Mouse (Mus musculus): ENCODE measurements around the gene Tmbim6. TPM values are rescaled to one million over a fixed set of nuclear protein-coding genes. Genes with fewer than 3 reads are reported as not detected.

Gene Tmbim6
- polyA plus RNA-seq, 2 experiments: 99.7 to 187 TPM

DNA sequence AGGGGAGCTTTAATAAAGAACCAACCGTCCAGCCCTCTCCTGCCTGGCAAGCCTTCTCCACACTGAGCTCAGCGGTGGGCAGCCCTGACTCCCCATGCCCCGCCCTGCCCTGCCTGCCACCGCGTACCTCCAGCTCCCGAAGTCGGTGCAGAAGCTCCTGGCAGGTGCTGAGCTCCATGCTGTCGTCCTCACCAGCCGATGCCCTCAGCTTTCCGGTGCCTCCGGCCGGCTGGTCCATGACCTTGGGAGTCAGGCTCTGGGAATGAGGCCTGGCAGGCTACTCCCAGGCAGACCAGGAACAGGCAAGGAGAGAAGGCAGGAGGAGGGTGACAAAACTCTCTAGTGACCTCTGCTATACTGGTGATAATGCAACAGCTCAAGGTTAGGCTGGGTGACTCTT lies 41.2 kb downstream of the Tmbim6 start:
- Histone ChIP-seq H3K36me3 (replicated peaks; ENCODE audit: control insufficient read depth, insufficient read depth, low read depth) (no peaks in the 10 kb centered on the region), H3K27ac (no peak overlapping the region), H3K9me3 (ENCODE audit: control insufficient read depth, low read length) (no peaks in the 10 kb centered on the region), H3K4me3 (ENCODE audit: insufficient read depth in 1 of 2, low read depth in 2 of 2, low read length in 2 of 2) (no peak overlapping the region), H3K4me2 (ENCODE audit: low read depth) (no peak overlapping the region), H3K4me1 (replicated peaks; ENCODE audit: control insufficient read depth in 2 of 2, insufficient read depth in 2 of 2, low read length in 1 of 2) (peaks cover 0 to 8% of the 10 kb centered on the region in 2 experiments; a peak in 1 of 4 replicates), H3K27me3 (ENCODE audit: control insufficient read depth, insufficient read depth, low read length) (no peaks in the 10 kb centered on the region), H3K9ac (replicated peaks) (no peak overlapping the region)
- ATAC-seq (ENCODE audit: insufficient read depth) (no peak), DNase-seq (ENCODE audit: low read depth in 3 of 3, low spot score in 3 of 3) (no peak)
- 75% methylated on average over 12 of the region's 12 CpGs for WGBS (ENCODE audit: insufficient replicate concordance)
- TF ChIP-seq EP300 (IDR thresholded peaks at IDR 0.05; ENCODE audit: low read depth): no peak
- TF ChIP-seq CTCF (IDR thresholded peaks at IDR 0.05; ENCODE audit: low read depth): no peak

DNA sequence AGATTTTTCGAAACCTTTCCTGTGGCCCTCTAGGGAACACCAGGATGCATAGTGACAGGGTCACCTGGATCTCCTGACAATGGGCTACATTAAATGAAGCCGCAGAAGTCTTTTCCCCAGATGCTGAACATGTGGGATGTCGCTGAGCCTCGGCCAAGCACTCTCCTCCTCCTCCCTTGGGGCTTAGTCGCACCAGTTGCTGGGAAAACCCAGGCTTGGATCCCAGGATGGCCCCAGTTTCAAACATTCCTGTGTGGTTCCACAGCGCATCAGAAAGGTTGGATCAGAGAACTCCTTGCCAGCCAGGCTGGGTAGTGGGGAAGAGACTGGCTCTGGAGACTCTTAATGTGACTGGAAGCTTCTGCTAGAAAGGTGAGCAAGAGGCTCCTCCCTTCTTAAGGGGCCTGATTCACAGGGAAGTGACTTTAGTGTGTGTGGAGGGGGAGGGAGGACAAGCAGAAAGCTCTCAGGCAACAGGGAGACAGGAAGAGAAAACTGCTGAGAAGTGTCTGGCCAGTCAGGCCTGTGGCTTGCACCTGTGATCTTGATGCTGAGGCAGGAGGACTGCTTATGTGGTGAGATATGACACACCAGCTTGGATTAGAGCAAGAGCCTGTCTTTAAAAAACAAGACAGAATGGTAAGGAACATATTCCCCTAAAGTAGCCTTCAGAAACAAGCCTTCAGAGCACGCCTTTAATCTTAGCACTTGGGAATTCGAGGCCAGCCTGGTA lies 46.5 kb downstream of the Tmbim6 start:
- ATAC-seq (ENCODE audit: insufficient read depth): no peak
- 70% methylated on average over 8 of the region's 8 CpGs for WGBS (ENCODE audit: insufficient replicate concordance)
- Histone ChIP-seq H3K27ac (no peak overlapping the region), H3K36me3 (replicated peaks; ENCODE audit: control insufficient read depth, insufficient read depth, low read depth) (no peaks in the 10 kb centered on the region), H3K9me3 (ENCODE audit: control insufficient read depth, low read length) (no peaks in the 10 kb centered on the region), H3K9ac (replicated peaks) (no peak overlapping the region), H3K4me1 (replicated peaks; ENCODE audit: control insufficient read depth in 2 of 2, insufficient read depth in 2 of 2, low read length in 1 of 2) (peaks cover 0 to 9% of the 10 kb centered on the region in 2 experiments; a peak in 2 of 4 replicates), H3K4me2 (ENCODE audit: low read depth) (no peak overlapping the region), H3K4me3 (ENCODE audit: insufficient read depth in 1 of 2, low read depth in 2 of 2, low read length in 2 of 2) (no peak overlapping the region), H3K27me3 (ENCODE audit: control insufficient read depth, insufficient read depth, low read length) (no peaks in the 10 kb centered on the region)
- TF ChIP-seq CTCF (IDR thresholded peaks at IDR 0.05; ENCODE audit: low read depth): no peak
- no peak for TF ChIP-seq EP300 (IDR thresholded peaks at IDR 0.05; ENCODE audit: low read depth)
- DNase-seq (ENCODE audit: low read depth in 3 of 3, low spot score in 3 of 3): no peak

DNA sequence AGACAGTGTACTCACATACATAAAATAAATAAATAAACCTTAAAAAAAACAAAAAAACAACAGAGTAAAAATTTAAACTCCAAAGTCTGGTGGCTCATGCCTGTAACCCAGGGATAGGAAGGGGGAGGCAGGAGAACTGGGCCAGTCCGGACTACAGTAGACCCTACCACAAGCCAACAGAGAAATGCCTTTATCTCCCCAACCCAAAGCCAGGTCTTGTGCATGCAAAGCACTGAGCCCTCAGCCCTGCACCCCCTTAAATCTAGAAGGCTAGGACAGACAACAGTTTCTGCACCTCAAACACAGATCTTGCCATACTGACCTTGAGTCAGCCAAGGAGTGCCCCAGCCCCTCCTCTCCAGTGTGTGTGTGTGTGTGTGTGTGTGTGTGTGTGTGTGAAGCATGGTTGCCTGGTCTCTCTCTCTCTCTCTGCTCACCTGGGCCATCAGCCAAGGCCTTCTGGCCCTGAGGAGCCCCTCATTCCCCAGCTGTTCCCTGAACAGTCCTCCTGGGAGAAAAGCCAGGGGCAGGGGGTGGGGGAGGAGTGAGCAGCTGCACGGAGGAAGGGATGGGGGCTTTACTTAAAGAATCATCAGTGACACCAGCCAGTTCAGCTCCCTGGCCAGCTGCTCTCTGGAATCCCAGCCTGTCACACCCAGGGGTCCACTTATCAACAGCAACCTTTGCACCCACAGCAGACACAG lies 47.6 kb downstream of the Tmbim6 start:
- Histone ChIP-seq H3K9ac (replicated peaks) (no peak overlapping the region), H3K36me3 (replicated peaks; ENCODE audit: control insufficient read depth, insufficient read depth, low read depth) (no peaks in the 10 kb centered on the region), H3K4me1 (replicated peaks; ENCODE audit: control insufficient read depth in 2 of 2, insufficient read depth in 2 of 2, low read length in 1 of 2) (peaks cover 0 to 9% of the 10 kb centered on the region in 2 experiments; a peak in 2 of 4 replicates), H3K27me3 (ENCODE audit: control insufficient read depth, insufficient read depth, low read length) (no peaks in the 10 kb centered on the region), H3K9me3 (ENCODE audit: control insufficient read depth, low read length) (no peaks in the 10 kb centered on the region), H3K27ac (no peak overlapping the region), H3K4me2 (ENCODE audit: low read depth) (no peak overlapping the region), H3K4me3 (ENCODE audit: insufficient read depth in 1 of 2, low read depth in 2 of 2, low read length in 2 of 2) (no peak overlapping the region)
- WGBS (ENCODE audit: insufficient replicate concordance): 44% methylated on average over 2 of the region's 2 CpGs
- DNase-seq (ENCODE audit: low read depth in 3 of 3, low spot score in 3 of 3): no peak
- TF ChIP-seq CTCF (IDR thresholded peaks at IDR 0.05; ENCODE audit: low read depth) (no peak), EP300 (IDR thresholded peaks at IDR 0.05; ENCODE audit: low read depth) (no peak)
- no peak for ATAC-seq (ENCODE audit: insufficient read depth)

DNA sequence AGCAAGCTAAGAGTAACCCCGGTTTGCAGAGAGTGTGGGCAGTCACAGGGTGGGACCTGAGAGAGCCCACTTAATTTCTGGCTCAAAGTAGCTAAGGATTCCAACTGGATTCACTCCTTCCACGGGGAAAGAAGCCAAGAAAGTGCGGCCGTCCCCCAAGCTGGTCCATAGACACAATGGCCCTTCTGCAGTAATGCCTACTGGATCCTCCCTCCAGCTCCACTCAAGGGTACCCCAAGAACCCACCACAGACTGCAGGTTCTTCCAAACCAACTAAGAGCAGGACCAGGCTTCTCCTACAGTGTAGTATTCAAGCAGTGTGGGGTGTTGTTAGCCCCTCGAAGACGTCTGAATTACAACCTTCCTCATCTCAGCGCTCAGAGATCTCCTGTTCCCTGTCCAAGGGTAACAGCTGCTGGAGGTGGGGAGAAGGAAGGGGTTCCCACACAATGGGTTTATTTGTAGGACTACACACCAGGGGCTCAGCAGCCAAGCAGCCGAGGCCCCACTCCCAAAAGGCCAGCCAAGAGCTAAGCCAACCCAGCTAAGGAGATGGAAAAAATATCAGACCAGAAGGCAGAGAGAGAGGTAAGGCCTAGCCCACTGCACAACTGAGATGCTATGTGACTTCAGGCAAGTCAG lies 48.3 kb downstream of the Tmbim6 start:
- DNase-seq (ENCODE audit: low read depth in 3 of 3, low spot score in 3 of 3) (no peak), ATAC-seq (ENCODE audit: insufficient read depth) (no peak)
- H3K4me2 ChIP-seq (ENCODE audit: low read depth): no peak overlapping the region
- TF ChIP-seq CTCF (IDR thresholded peaks at IDR 0.05; ENCODE audit: low read depth): no peak
- H3K9me3 ChIP-seq (ENCODE audit: control insufficient read depth, low read length): no peaks in the 10 kb centered on the region
- H3K36me3 ChIP-seq (replicated peaks; ENCODE audit: control insufficient read depth, insufficient read depth, low read depth): no peaks in the 10 kb centered on the region
- no peaks in the 10 kb centered on the region for H3K27me3 ChIP-seq (ENCODE audit: control insufficient read depth, insufficient read depth, low read length)
- no peak overlapping the region for H3K27ac ChIP-seq
- H3K4me1 ChIP-seq (replicated peaks; ENCODE audit: control insufficient read depth in 2 of 2, insufficient read depth in 2 of 2, low read length in 1 of 2): peaks cover 0 to 8% of the 10 kb centered on the region in 2 experiments; a peak in 2 of 4 replicates
- H3K4me3 ChIP-seq (ENCODE audit: insufficient read depth in 1 of 2, low read depth in 2 of 2, low read length in 2 of 2): no peak overlapping the region
- no peak overlapping the region for H3K9ac ChIP-seq (replicated peaks)
- 59% methylated on average over 8 of the region's 8 CpGs for WGBS (ENCODE audit: insufficient replicate concordance)

DNA sequence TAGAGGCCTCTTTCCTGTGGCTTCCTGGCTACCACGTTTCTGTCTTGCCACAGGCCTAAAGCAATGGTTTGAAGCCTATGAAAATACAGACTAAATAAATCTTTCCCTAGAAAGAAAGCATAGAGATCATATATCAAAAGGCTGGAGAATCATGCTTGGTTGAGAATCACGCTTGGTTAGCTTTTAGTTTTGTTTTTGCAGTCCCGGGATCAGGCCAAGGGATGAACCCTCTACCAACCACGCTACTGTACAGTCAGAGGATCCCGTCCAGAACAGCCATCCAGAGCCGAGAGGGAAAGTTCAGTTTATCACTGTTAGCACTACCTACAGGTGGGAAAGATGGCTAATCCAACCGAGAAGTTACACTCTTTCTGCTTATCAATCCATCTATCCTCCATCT lies 49.7 kb downstream of the Tmbim6 start:
- H3K36me3 ChIP-seq (replicated peaks; ENCODE audit: control insufficient read depth, insufficient read depth, low read depth): no peaks in the 10 kb centered on the region
- peaks cover 0 to 7% of the 10 kb centered on the region in 2 experiments; a peak in 2 of 4 replicates for H3K4me1 ChIP-seq (replicated peaks; ENCODE audit: control insufficient read depth in 2 of 2, insufficient read depth in 2 of 2, low read length in 1 of 2)
- no peak for TF ChIP-seq CTCF (IDR thresholded peaks at IDR 0.05; ENCODE audit: low read depth)
- TF ChIP-seq EP300 (IDR thresholded peaks at IDR 0.05; ENCODE audit: low read depth): no peak
- 66% methylated on average over 7 of the region's 7 CpGs for WGBS (ENCODE audit: insufficient replicate concordance)
- ATAC-seq (ENCODE audit: insufficient read depth) (no peak), DNase-seq (ENCODE audit: low read depth in 3 of 3, low spot score in 3 of 3) (no peak)
- no peaks in the 10 kb centered on the region for H3K9me3 ChIP-seq (ENCODE audit: control insufficient read depth, low read length)
- no peak overlapping the region for H3K27ac ChIP-seq
- H3K9ac ChIP-seq (replicated peaks): no peak overlapping the region
- H3K4me2 ChIP-seq (ENCODE audit: low read depth): no peak overlapping the region
- no peaks in the 10 kb centered on the region for H3K27me3 ChIP-seq (ENCODE audit: control insufficient read depth, insufficient read depth, low read length)
- no peak overlapping the region for H3K4me3 ChIP-seq (ENCODE audit: insufficient read depth in 1 of 2, low read depth in 2 of 2, low read length in 2 of 2)

All from liver, embryonic 14.5 days (tissue).